Mouse (Mus musculus) MEL (cell line): ENCODE results near the gene Cdk14.

Experiments used
- BHLHE40 ChIP-seq: IDR thresholded peaks from 2 replicates; pipeline ENCODE4 v1.6.1; 2012; ENCODE audit warnings: low read depth, mild to moderate bottlenecking, inconsistent platforms, low read length, improper control_type of control experiment, borderline replicate concordance
- CTCF ChIP-seq, 3 experiments: IDR thresholded peaks in 2 of 3; conservative IDR thresholded peaks in 1 of 3; 2 replicates each; pipeline ENCODE4 v1.5.1; 2011 to 2012; ENCODE audit warnings: low read length in 3 of 3, low read depth in 2 of 3, mild to moderate bottlenecking in 2 of 3, improper control_type of control experiment in 1 of 3, inconsistent platforms in 1 of 3, mixed read lengths in 1 of 3, moderate library complexity in 1 of 3; ENCODE audit not compliant: control insufficient read depth in 1 of 3, insufficient read depth in 1 of 3, poor library complexity in 1 of 3, severe bottlenecking in 1 of 3
- HCFC1 ChIP-seq: IDR thresholded peaks from 2 replicates; pipeline ENCODE4 v1.6.1; 2012; ENCODE audit warnings: low read depth, mild to moderate bottlenecking, inconsistent platforms, low read length, improper control_type of control experiment, moderate library complexity
- MAFK ChIP-seq: IDR thresholded peaks from 2 replicates; pipeline ENCODE4 v1.6.1; 2011; ENCODE audit warnings: low read depth, mild to moderate bottlenecking, low read length, improper control_type of control experiment, borderline replicate concordance
- POLR2A ChIP-seq, 2 experiments: IDR thresholded peaks; 2 replicates each; pipeline ENCODE4 v1.6.1; 2011 to 2012; ENCODE audit warnings: low read length in 2 of 2, mild to moderate bottlenecking in 2 of 2, control low read depth in 1 of 2, improper control_type of control experiment in 1 of 2, low read depth in 1 of 2, moderate library complexity in 1 of 2; ENCODE audit not compliant: control insufficient read depth in 1 of 2, insufficient read depth in 1 of 2, poor library complexity in 1 of 2

DNA sequence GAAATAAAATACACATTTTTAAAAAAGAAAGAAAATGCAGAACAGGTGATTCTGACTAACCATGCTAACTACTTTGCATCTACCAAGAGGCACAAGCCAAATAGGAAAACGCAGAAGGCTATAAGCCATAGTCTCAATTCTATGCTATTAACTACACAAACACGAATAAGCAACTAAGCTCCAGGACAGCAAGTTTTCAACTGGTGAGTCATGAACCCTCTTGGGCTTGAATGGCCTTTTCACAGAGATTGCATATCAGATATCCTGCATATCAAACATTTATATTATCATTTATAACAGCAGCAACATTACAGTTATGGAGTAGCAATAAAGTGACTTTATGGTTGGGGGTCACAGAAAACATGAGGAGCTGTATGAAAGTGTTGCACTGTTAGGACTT is 256.3 kb downstream of the Cdk14 start:
- TF ChIP-seq POLR2A (IDR thresholded peaks at IDR 0.05; ENCODE audit: control insufficient read depth in 1 of 2, insufficient read depth in 1 of 2, low read depth in 1 of 2, low read length in 2 of 2, poor library complexity in 1 of 2) (no peak), BHLHE40 (no peak), HCFC1 (no peak), MAFK (no peak), CTCF (IDR thresholded peaks at IDR 0.05 in 2 of 3, conservative IDR thresholded peaks at IDR 0.05 in 1 of 3; ENCODE audit: control insufficient read depth in 1 of 3, insufficient read depth in 1 of 3, low read depth in 2 of 3, low read length in 3 of 3, poor library complexity in 1 of 3, severe bottlenecking in 1 of 3) (no peak)
